Mouse (Mus musculus) midbrain, embryonic 15.5 days (tissue): ENCODE results near the gene Frem2. TPM values are rescaled to one million over a fixed set of nuclear protein-coding genes. Genes with fewer than 3 reads are reported as not detected.

ENCODE experiments used
- ATAC-seq: fragments of 200-750 bp; cut with Nextera tagmentation; replicated peaks from 2 replicates; pipeline ENCODE4 v1.8.0; 2017; ENCODE audit warnings: moderate TSS enrichment
- H3K27ac ChIP-seq: fragments of 300-500 bp; sonication (generic); 2 replicates; pipeline ENCODE4 v1.5.1; 2015; ENCODE audit warnings: mild to moderate bottlenecking, inconsistent platforms
- H3K27me3 ChIP-seq: fragments of 300-500 bp; sonication (generic); replicated peaks from 2 replicates; pipeline ENCODE4 v1.6.1; 2015; ENCODE audit warnings: inconsistent platforms
- H3K36me3 ChIP-seq: fragments of 300-500 bp; sonication (generic); replicated peaks from 2 replicates; pipeline ENCODE4 v1.6.1; 2015; ENCODE audit warnings: inconsistent platforms
- H3K4me1 ChIP-seq: fragments of 300-500 bp; sonication (generic); 2 replicates; pipeline ENCODE4 v1.6.1; 2015; ENCODE audit warnings: inconsistent platforms
- H3K4me2 ChIP-seq: fragments of 300-500 bp; sonication (generic); 2 replicates; pipeline ENCODE4 v1.6.1; 2015; ENCODE audit warnings: inconsistent platforms, mild to moderate bottlenecking, moderate library complexity
- H3K4me3 ChIP-seq: fragments of 300-500 bp; sonication (generic); 2 replicates; pipeline ENCODE4 v1.5.1; 2015; ENCODE audit warnings: mild to moderate bottlenecking, inconsistent platforms
- H3K9ac ChIP-seq: fragments of 300-500 bp; sonication (generic); 2 replicates; pipeline ENCODE4 v1.6.1; 2015; ENCODE audit warnings: mild to moderate bottlenecking, inconsistent platforms
- H3K9me3 ChIP-seq: fragments of 300-500 bp; sonication (generic); 2 replicates; pipeline ENCODE4 v1.6.1; 2016; ENCODE audit warnings: inconsistent platforms
- WGBS: fragments of 180-500 bp; shearing (Covaris S2); methylation state at CpG from one replicate; pipeline ENCODE4 v1.1.7; 2015; ENCODE audit warnings: mixed read lengths; 5-methylcytosine and 5-hydroxymethylcytosine counted together
- polyA plus RNA-seq: library from polyadenylated mRNA; unstranded; fragments of >200 nt; fragmentation: Nextera tagmentation; extraction: Ambion mirVana; gene quantifications from 2 replicates; pipeline ENCODE4 v1.2.1, GENCODE M21; 2015

The Frem2 gene
- polyA plus RNA-seq, 1 experiment from 2014 or later: 1.1 TPM

GRCm38 (mm10) chr3:53571663-53572062, 85.5 kb downstream of the Frem2 start:
- 0 out of 2 replicates have a peak, but pooled peaks have one; percentile 11 for ATAC-seq
- H3K9me3 ChIP-seq: no peaks in the 10 kb centered on the region
- WGBS: 40% methylated on average over 6 of the region's 6 CpGs
- no peak overlapping the region for H3K4me2 ChIP-seq
- no peaks in the 10 kb centered on the region for H3K36me3 ChIP-seq
- no peaks in the 10 kb centered on the region for H3K4me1 ChIP-seq
- H3K4me3 ChIP-seq: no peak overlapping the region
- no peak overlapping the region for H3K27ac ChIP-seq
- H3K27me3 ChIP-seq: no peaks in the 10 kb centered on the region
- H3K9ac ChIP-seq: no peak overlapping the region

GRCm38 (mm10) chr3:53564521-53564920, 92.6 kb downstream of the Frem2 start:
- no peaks in the 10 kb centered on the region for H3K9me3 ChIP-seq
- H3K27ac ChIP-seq: no peak overlapping the region
- H3K9ac ChIP-seq: no peak overlapping the region
- WGBS: 38% methylated on average over 7 of the region's 7 CpGs
- peaks cover 16% of the 10 kb centered on the region for H3K4me1 ChIP-seq
- no peaks in the 10 kb centered on the region for H3K27me3 ChIP-seq
- no peak overlapping the region for H3K4me2 ChIP-seq
- no peak overlapping the region for H3K4me3 ChIP-seq
- 0 out of 2 replicates have a peak, but pooled peaks have one; percentile 24 for ATAC-seq
- no peaks in the 10 kb centered on the region for H3K36me3 ChIP-seq

GRCm38 (mm10) chr3:53563746-53564145, 93.4 kb downstream of the Frem2 start:
- H3K4me1 ChIP-seq: peaks cover 16% of the 10 kb centered on the region
- ATAC-seq: peak; percentile 37
- no peaks in the 10 kb centered on the region for H3K27me3 ChIP-seq
- H3K9ac ChIP-seq: no peak overlapping the region
- H3K36me3 ChIP-seq: no peaks in the 10 kb centered on the region
- H3K4me2 ChIP-seq: no peak overlapping the region
- no peaks in the 10 kb centered on the region for H3K9me3 ChIP-seq
- WGBS: 43% methylated on average over 7 of the region's 7 CpGs
- H3K4me3 ChIP-seq: no peak overlapping the region
- 0 out of 2 replicates have a peak overlapping the region, but pooled peaks have one; percentile 4 for H3K27ac ChIP-seq

- Histone ChIP-seq H3K27me3 (no peaks in the 10 kb centered on the region), H3K4me1 (peaks cover 19% of the 10 kb centered on the region), H3K9ac (no peak overlapping the region), H3K4me2 (no peak overlapping the region), H3K36me3 (no peaks in the 10 kb centered on the region), H3K27ac (no peak overlapping the region), H3K9me3 (no peaks in the 10 kb centered on the region), H3K4me3 (no peak overlapping the region)
- 44% methylated on average over 7 of the region's 7 CpGs for WGBS
- no peak for ATAC-seq
Observed at GRCm38 (mm10) chr3:53561813-53562212, 95.3 kb downstream of the Frem2 start.

- no peaks in the 10 kb centered on the region for H3K36me3 ChIP-seq
- H3K27me3 ChIP-seq: no peaks in the 10 kb centered on the region
- no peak overlapping the region for H3K27ac ChIP-seq
- peaks cover 11% of the 10 kb centered on the region for H3K4me1 ChIP-seq
- no peaks in the 10 kb centered on the region for H3K9me3 ChIP-seq
- no peak for ATAC-seq
- H3K4me3 ChIP-seq: no peak overlapping the region
- no peak overlapping the region for H3K4me2 ChIP-seq
- 69% methylated on average over 6 of the region's 6 CpGs for WGBS
- H3K9ac ChIP-seq: no peak overlapping the region
Observed at GRCm38 (mm10) chr3:53559056-53559455, 98.1 kb downstream of the Frem2 start.

- WGBS: 74% methylated on average over 9 of the region's 9 CpGs
- Histone ChIP-seq H3K9ac (no peak overlapping the region), H3K27ac (no peak overlapping the region)
Observed at GRCm38 (mm10) chr3:53558230-53558629, 98.9 kb downstream of the Frem2 start.

GRCm38 (mm10) chr3:53557388-53558214, 99.6 kb downstream of the Frem2 start:
- Histone ChIP-seq H3K9ac (no peak overlapping the region), H3K27me3 (no peaks in the 10 kb centered on the region), H3K36me3 (no peaks in the 10 kb centered on the region), H3K4me1 (peaks cover 3% of the 10 kb centered on the region; the same call in 1 of the 2 replicates), H3K9me3 (no peaks in the 10 kb centered on the region), H3K4me2 (no peak overlapping the region), H3K4me3 (no peak overlapping the region), H3K27ac (no peak overlapping the region)
- ATAC-seq: no peak; the same call in 1 of the 2 replicates
- 77% methylated on average over 16 of the region's 16 CpGs for WGBS

More at GRCm38 (mm10) chr3:53558230-53558629, 98.9 kb downstream of the Frem2 start:
- H3K9me3 ChIP-seq: no peaks in the 10 kb centered on the region
- H3K27me3 ChIP-seq: no peaks in the 10 kb centered on the region
- peaks cover 3% of the 10 kb centered on the region for H3K4me1 ChIP-seq
- no peak for ATAC-seq
- H3K36me3 ChIP-seq: no peaks in the 10 kb centered on the region
- no peak overlapping the region for H3K4me2 ChIP-seq
- no peak overlapping the region for H3K4me3 ChIP-seq

GRCm38 (mm10) chr3:53555031-53555952, 101.9 kb downstream of the Frem2 start:
- Histone ChIP-seq H3K4me3 (no peak overlapping the region), H3K36me3 (no peaks in the 10 kb centered on the region), H3K4me1 (peaks cover 3% of the 10 kb centered on the region; the same call in 1 of the 2 replicates), H3K9ac (no peak overlapping the region), H3K27ac (no peak overlapping the region), H3K9me3 (no peaks in the 10 kb centered on the region), H3K4me2 (no peak overlapping the region), H3K27me3 (no peaks in the 10 kb centered on the region)
- 63% methylated on average over 10 of the region's 10 CpGs for WGBS
- no peak for ATAC-seq

GRCm38 (mm10) chr3:53552691-53553090, 104.5 kb downstream of the Frem2 start:
- Histone ChIP-seq H3K4me1 (no peaks in the 10 kb centered on the region), H3K4me3 (no peak overlapping the region), H3K9me3 (no peaks in the 10 kb centered on the region), H3K27ac (no peak overlapping the region), H3K4me2 (no peak overlapping the region), H3K9ac (no peak overlapping the region), H3K27me3 (no peaks in the 10 kb centered on the region), H3K36me3 (no peaks in the 10 kb centered on the region)
- WGBS: 87% methylated on average over 7 of the region's 7 CpGs
- no peak for ATAC-seq

- Histone ChIP-seq H3K36me3 (no peaks in the 10 kb centered on the region), H3K4me2 (no peak overlapping the region), H3K9me3 (no peaks in the 10 kb centered on the region), H3K27ac (no peak overlapping the region), H3K4me1 (no peaks in the 10 kb centered on the region), H3K4me3 (no peak overlapping the region), H3K27me3 (no peaks in the 10 kb centered on the region), H3K9ac (no peak overlapping the region)
- 89% methylated on average over 6 of the region's 6 CpGs for WGBS
- no peak for ATAC-seq
Observed at GRCm38 (mm10) chr3:53532091-53532490, 125.1 kb downstream of the Frem2 start.

- Histone ChIP-seq H3K4me3 (no peak overlapping the region), H3K9ac (no peak overlapping the region), H3K9me3 (no peaks in the 10 kb centered on the region), H3K36me3 (no peaks in the 10 kb centered on the region), H3K27ac (no peak overlapping the region), H3K4me2 (no peak overlapping the region), H3K4me1 (peaks cover 4% of the 10 kb centered on the region; the same call in 1 of the 2 replicates), H3K27me3 (no peaks in the 10 kb centered on the region)
- WGBS: 87% methylated on average over 6 of the region's 6 CpGs
- ATAC-seq: no peak
Observed at GRCm38 (mm10) chr3:53530305-53530704, 126.8 kb downstream of the Frem2 start.

GRCm38 (mm10) chr3:53525737-53526136, 131.4 kb downstream of the Frem2 start:
- H3K4me1 ChIP-seq: peaks cover 4% of the 10 kb centered on the region; the same call in 1 of the 2 replicates
- H3K36me3 ChIP-seq: no peaks in the 10 kb centered on the region
- no peaks in the 10 kb centered on the region for H3K9me3 ChIP-seq
- peak overlapping the region; percentile 64 for H3K4me2 ChIP-seq
- H3K4me3 ChIP-seq: peak overlapping the region; percentile 38
- peak; percentile 72 for ATAC-seq
- H3K27ac ChIP-seq: no peak overlapping the region
- peak overlapping the region; percentile 37; the same call in 1 of the 2 replicates for H3K9ac ChIP-seq
- WGBS: 23% methylated on average over 21 of the region's 21 CpGs
- no peaks in the 10 kb centered on the region for H3K27me3 ChIP-seq
